Mouse (Mus musculus): ENCODE results near the gene Stk10. TPM values are rescaled to one million over a fixed set of nuclear protein-coding genes. Genes with fewer than 3 reads are reported as not detected.

Stk10 gene
- polyA plus RNA-seq, 1 experiment from 2014 or later = 1.7 TPM

DNA sequence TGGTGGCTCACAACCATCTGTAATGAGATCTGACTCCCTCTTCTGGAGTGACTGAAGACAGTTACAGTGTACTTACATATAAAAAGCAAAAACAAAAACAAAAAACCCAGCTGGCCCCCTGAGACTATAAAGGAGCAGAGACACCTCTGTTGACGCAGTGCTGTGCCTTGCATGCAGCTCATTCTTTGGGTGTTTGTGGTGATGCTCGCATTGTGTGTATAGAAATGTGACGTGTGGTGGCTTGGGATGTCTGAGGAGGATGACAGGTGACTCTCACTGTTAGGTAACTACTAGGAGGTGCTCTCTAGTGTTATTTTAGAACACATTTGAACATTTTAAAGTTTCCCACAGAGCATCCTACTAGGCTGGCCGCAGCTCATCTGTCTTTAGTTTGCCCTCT, 2.5 kb downstream of the Stk10 start:
- Histone ChIP-seq H3K27me3 (ENCODE audit: control insufficient read depth, insufficient read depth, low read depth, low read length) (peaks cover 3% of the 10 kb centered on the region; the same call in 1 of the 2 replicates), H3K9ac (ENCODE audit: low read depth, low read length) (no peak overlapping the region), H3K4me2 (ENCODE audit: low read length) (no peak overlapping the region), H3K27ac (ENCODE audit: low read length) (no peak overlapping the region), H3K36me3 (ENCODE audit: control insufficient read depth, insufficient read depth, low read length) (no peaks in the 10 kb centered on the region), H3K4me1 (ENCODE audit: control insufficient read depth, insufficient read depth, low read length) (peaks cover 12% of the 10 kb centered on the region), H3K9me3 (replicated peaks; ENCODE audit: control insufficient read depth, low read length, poor library complexity, severe bottlenecking) (no peaks in the 10 kb centered on the region), H3K4me3 (ENCODE audit: low read depth, low read length) (no peak overlapping the region)
- 95% methylated on average over 4 of the region's 4 CpGs for WGBS
- no peak for ATAC-seq

DNA sequence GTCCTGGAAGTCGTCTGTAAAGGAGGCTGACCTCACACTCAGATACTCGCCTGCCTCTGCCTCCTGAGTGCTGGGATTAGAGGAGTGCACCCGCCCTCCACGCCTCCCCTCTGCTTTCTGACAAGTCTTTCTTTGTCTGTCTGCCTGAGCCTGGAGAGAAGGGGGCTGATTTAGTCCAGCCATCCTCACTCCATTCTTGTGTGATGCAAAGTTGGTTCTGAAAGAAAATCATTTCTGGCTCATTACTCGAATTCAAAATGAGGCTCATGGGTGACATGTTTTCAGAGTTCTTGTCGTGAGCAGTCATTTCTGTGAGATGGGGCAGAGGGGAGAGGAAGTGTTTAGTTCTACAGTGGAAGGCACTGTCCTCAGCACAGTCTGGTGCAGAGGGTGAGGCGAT, 3.8 kb downstream of the Stk10 start:
- Histone ChIP-seq H3K36me3 (ENCODE audit: control insufficient read depth, insufficient read depth, low read length) (no peaks in the 10 kb centered on the region), H3K4me3 (ENCODE audit: low read depth, low read length) (no peak overlapping the region), H3K4me1 (ENCODE audit: control insufficient read depth, insufficient read depth, low read length) (peaks cover 12% of the 10 kb centered on the region), H3K4me2 (ENCODE audit: low read length) (no peak overlapping the region), H3K27ac (ENCODE audit: low read length) (no peak overlapping the region), H3K9me3 (replicated peaks; ENCODE audit: control insufficient read depth, low read length, poor library complexity, severe bottlenecking) (no peaks in the 10 kb centered on the region), H3K27me3 (ENCODE audit: control insufficient read depth, insufficient read depth, low read depth, low read length) (no peaks in the 10 kb centered on the region), H3K9ac (ENCODE audit: low read depth, low read length) (no peak overlapping the region)
- 22% methylated on average over 7 of the region's 7 CpGs for WGBS
- ATAC-seq = no peak

DNA sequence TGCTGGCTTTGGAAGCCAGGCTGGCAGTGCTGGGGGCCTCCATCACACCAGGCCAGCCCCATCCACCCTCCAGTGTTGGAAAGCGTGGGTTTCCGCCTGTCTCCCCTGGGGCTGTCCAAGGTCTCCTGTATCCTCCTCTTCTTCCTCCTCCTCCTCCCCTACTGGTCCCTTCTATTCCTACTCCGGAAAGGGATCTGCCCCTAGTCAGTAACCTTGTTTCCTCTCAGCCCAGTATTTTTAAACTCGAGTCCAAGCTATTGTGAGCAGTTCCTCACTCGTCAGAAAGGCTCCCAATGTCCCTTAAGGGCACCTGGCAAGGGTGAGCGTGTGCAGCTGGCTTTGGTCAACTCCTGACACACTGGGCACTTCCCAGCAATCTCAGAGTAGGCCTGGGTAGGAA, 5.3 kb downstream of the Stk10 start:
- Histone ChIP-seq H3K4me2 (ENCODE audit: low read length) (no peak overlapping the region), H3K36me3 (ENCODE audit: control insufficient read depth, insufficient read depth, low read length) (no peaks in the 10 kb centered on the region), H3K9ac (ENCODE audit: low read depth, low read length) (no peak overlapping the region), H3K4me1 (ENCODE audit: control insufficient read depth, insufficient read depth, low read length) (peaks cover 8% of the 10 kb centered on the region), H3K27ac (ENCODE audit: low read length) (no peak overlapping the region), H3K9me3 (replicated peaks; ENCODE audit: control insufficient read depth, low read length, poor library complexity, severe bottlenecking) (no peaks in the 10 kb centered on the region), H3K4me3 (ENCODE audit: low read depth, low read length) (no peak overlapping the region), H3K27me3 (ENCODE audit: control insufficient read depth, insufficient read depth, low read depth, low read length) (no peaks in the 10 kb centered on the region)
- WGBS = 80% methylated on average over 6 of the region's 6 CpGs
- no peak for ATAC-seq

DNA sequence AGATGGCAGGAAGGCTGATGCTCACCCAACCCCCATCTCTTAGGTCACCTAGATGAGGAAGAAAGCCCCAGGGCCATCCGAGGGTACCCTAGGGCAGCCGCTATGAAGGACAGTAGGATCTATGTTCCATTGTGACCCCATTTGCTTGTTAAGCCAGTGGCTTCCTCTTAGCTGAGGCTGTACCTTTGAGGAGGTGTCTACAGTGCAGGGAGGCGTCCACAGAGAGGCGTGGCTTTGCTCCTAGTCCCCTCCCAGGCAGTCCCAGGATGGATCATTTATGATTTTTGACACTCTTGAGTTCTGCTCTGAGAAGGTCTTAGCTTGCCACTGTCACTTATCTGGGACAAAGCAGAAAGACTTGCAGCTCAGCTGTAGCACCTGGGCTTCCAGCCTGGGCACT, 5.7 kb downstream of the Stk10 start:
- ATAC-seq = no peak
- H3K4me3 ChIP-seq (ENCODE audit: low read depth, low read length) = no peak overlapping the region
- H3K4me1 ChIP-seq (ENCODE audit: control insufficient read depth, insufficient read depth, low read length) = peaks cover 4% of the 10 kb centered on the region
- no peaks in the 10 kb centered on the region for H3K27me3 ChIP-seq (ENCODE audit: control insufficient read depth, insufficient read depth, low read depth, low read length)
- H3K27ac ChIP-seq (ENCODE audit: low read length) = no peak overlapping the region
- no peaks in the 10 kb centered on the region for H3K9me3 ChIP-seq (replicated peaks; ENCODE audit: control insufficient read depth, low read length, poor library complexity, severe bottlenecking)
- 89% methylated on average over 4 of the region's 4 CpGs for WGBS
- H3K4me2 ChIP-seq (ENCODE audit: low read length) = no peak overlapping the region
- H3K36me3 ChIP-seq (ENCODE audit: control insufficient read depth, insufficient read depth, low read length) = no peaks in the 10 kb centered on the region
- no peak overlapping the region for H3K9ac ChIP-seq (ENCODE audit: low read depth, low read length)

DNA sequence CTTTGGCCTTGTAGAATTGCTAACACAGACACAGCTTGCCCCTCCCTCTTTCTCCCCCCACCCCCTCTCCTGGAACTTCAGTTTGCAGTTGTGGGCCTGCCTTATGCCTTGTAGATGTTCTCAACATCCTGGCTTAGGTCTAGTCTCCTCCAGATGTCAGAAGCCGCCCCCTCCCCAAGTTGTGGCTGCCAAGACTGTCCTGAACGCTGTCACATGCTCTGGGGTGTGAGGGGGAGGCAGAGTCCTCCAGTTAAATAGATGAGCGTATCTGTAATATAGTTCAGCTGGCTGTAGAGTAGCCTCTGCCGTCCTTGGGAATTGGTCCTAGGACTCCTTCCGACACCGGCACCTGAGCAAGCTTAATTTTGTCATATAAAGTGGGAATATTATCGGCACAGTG, 6.6 kb downstream of the Stk10 start:
- 89% methylated on average over 7 of the region's 7 CpGs for WGBS
- H3K27ac ChIP-seq (ENCODE audit: low read length) = no peak overlapping the region
- no peak for ATAC-seq

DNA sequence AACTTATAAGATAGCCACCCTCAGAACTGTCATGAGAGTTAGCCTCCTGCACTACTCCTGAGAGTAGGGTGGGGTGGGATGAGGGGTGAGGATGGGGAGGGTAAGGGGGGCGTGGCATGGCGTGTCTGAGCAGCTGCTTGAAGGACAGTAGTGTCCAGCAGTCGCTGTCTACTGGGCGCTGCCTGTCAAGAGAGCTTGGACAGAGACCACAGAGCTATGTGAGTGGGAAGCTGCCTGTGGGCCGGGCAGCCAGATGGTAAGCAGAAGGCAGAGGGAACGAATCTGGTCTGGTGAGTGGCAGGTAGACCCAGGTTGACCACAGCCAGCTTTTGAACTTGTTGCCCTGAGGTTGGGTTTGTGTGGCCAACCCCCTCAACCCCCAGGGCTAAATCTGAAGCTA, 7.4 kb downstream of the Stk10 start:
- H3K4me2 ChIP-seq (ENCODE audit: low read length) = no peak overlapping the region
- no peak overlapping the region for H3K9ac ChIP-seq (ENCODE audit: low read depth, low read length)
- H3K36me3 ChIP-seq (ENCODE audit: control insufficient read depth, insufficient read depth, low read length) = no peaks in the 10 kb centered on the region
- H3K27ac ChIP-seq (ENCODE audit: low read length) = no peak overlapping the region
- H3K4me3 ChIP-seq (ENCODE audit: low read depth, low read length) = no peak overlapping the region
- 85% methylated on average over 6 of the region's 6 CpGs for WGBS
- ATAC-seq = no peak
- H3K9me3 ChIP-seq (replicated peaks; ENCODE audit: control insufficient read depth, low read length, poor library complexity, severe bottlenecking) = no peaks in the 10 kb centered on the region
- H3K27me3 ChIP-seq (ENCODE audit: control insufficient read depth, insufficient read depth, low read depth, low read length) = no peaks in the 10 kb centered on the region
- H3K4me1 ChIP-seq (ENCODE audit: control insufficient read depth, insufficient read depth, low read length) = peaks cover under 1% of the 10 kb centered on the region; the same call in 1 of the 2 replicates

More for the DNA sequence above, 6.6 kb downstream of the Stk10 start:
- no peak overlapping the region for H3K9ac ChIP-seq (ENCODE audit: low read depth, low read length)
- H3K9me3 ChIP-seq (replicated peaks; ENCODE audit: control insufficient read depth, low read length, poor library complexity, severe bottlenecking) = no peaks in the 10 kb centered on the region
- no peaks in the 10 kb centered on the region for H3K36me3 ChIP-seq (ENCODE audit: control insufficient read depth, insufficient read depth, low read length)
- no peak overlapping the region for H3K4me3 ChIP-seq (ENCODE audit: low read depth, low read length)
- H3K27me3 ChIP-seq (ENCODE audit: control insufficient read depth, insufficient read depth, low read depth, low read length) = no peaks in the 10 kb centered on the region
- H3K4me2 ChIP-seq (ENCODE audit: low read length) = no peak overlapping the region
- no peaks in the 10 kb centered on the region for H3K4me1 ChIP-seq (ENCODE audit: control insufficient read depth, insufficient read depth, low read length)

DNA sequence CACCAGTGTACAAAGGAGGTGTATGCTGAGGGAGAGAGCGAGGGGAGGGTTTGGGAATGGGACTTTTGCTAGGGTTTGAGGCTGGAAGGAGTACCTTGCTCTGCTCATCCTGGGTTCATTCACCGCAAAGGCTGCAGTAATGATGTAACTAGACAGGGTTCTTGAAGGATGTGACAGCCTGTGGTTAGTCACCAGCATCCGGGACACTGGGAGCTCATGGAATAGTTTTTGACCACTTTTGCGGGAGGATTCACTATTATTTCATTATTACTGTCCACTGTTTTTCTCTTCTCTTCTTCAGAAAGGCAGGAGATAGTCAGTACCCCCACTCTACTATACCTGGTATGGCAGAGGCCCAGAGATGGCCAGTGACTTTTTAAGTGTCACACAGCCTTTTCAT, 9.1 kb downstream of the Stk10 start:
- Histone ChIP-seq H3K9ac (ENCODE audit: low read depth, low read length) (no peak overlapping the region), H3K4me1 (ENCODE audit: control insufficient read depth, insufficient read depth, low read length) (peaks cover 2% of the 10 kb centered on the region; the same call in 1 of the 2 replicates), H3K9me3 (replicated peaks; ENCODE audit: control insufficient read depth, low read length, poor library complexity, severe bottlenecking) (no peaks in the 10 kb centered on the region), H3K27ac (ENCODE audit: low read length) (no peak overlapping the region), H3K27me3 (ENCODE audit: control insufficient read depth, insufficient read depth, low read depth, low read length) (no peaks in the 10 kb centered on the region), H3K36me3 (ENCODE audit: control insufficient read depth, insufficient read depth, low read length) (no peaks in the 10 kb centered on the region), H3K4me2 (ENCODE audit: low read length) (no peak overlapping the region), H3K4me3 (ENCODE audit: low read depth, low read length) (no peak overlapping the region)
- ATAC-seq = no peak
- WGBS = 96% methylated on average over 4 of the region's 4 CpGs

DNA sequence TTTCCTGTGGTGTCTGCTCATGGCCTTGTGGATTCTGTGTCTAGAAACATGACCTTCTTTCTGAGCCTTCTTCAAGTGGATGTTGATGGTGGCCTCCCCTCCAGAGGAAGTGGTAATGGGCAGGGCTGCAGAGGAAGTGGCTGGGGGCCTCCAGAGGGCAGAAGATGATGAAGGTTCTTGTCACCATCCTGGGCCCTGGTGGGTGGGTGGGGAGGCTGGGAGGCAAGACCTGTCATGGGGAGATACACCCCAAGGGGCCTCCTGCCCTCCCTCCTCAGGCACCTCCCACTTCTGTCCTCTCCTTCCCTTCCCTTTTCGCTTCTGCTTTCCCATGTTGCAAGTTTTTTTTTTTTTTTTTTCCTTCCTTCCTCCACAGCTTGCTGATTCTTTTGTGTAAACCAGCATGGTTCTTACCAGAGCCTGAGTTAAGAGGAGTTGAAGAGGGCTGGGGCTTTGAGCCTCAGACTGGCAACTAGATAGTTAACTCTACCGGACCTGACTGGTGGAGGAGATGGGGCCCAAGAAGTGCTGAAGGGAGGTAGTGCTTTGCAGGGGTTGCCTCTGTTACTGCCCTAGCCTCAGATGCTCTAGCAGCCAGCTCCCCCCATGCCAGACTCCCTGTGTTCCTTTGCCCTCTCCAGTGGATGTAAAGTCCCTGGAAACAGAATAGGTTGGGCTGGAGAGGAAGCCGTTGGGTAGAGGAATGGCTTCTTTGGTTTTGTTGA, 9.7 kb downstream of the Stk10 start:
- Histone ChIP-seq H3K27ac (ENCODE audit: low read length) (no peak overlapping the region), H3K4me2 (ENCODE audit: low read length) (no peak overlapping the region), H3K4me3 (ENCODE audit: low read depth, low read length) (no peak overlapping the region), H3K9me3 (replicated peaks; ENCODE audit: control insufficient read depth, low read length, poor library complexity, severe bottlenecking) (no peaks in the 10 kb centered on the region), H3K9ac (ENCODE audit: low read depth, low read length) (no peak overlapping the region), H3K4me1 (ENCODE audit: control insufficient read depth, insufficient read depth, low read length) (peaks cover 2% of the 10 kb centered on the region; the same call in 1 of the 2 replicates), H3K27me3 (ENCODE audit: control insufficient read depth, insufficient read depth, low read depth, low read length) (no peaks in the 10 kb centered on the region), H3K36me3 (ENCODE audit: control insufficient read depth, insufficient read depth, low read length) (no peaks in the 10 kb centered on the region)
- 37% methylated on average over 3 of the region's 3 CpGs for WGBS
- ATAC-seq = no peak

DNA sequence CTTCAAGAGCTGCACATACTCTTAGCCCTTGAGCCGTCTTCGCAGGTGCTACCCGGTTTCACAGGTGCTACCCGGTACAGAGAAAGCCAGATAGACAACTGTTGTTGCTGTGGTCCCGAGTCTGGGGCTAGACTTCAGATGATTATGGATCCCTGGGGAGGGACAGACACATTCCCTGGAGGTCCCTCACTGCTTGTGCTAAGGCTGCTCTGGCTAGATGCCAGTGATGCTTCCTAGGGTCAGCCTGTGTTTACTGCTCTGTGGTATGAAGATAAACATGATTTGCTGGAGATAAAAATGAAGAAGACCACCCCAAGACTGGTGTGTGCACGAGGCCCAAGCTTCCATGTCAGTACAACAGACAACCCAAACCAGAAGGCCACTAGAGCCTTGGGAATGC, 10.9 kb downstream of the Stk10 start:
- H3K4me2 ChIP-seq (ENCODE audit: low read length) = no peak overlapping the region
- H3K36me3 ChIP-seq (ENCODE audit: control insufficient read depth, insufficient read depth, low read length) = no peaks in the 10 kb centered on the region
- no peak for ATAC-seq
- H3K27me3 ChIP-seq (ENCODE audit: control insufficient read depth, insufficient read depth, low read depth, low read length) = no peaks in the 10 kb centered on the region
- no peaks in the 10 kb centered on the region for H3K9me3 ChIP-seq (replicated peaks; ENCODE audit: control insufficient read depth, low read length, poor library complexity, severe bottlenecking)
- 85% methylated on average over 6 of the region's 6 CpGs for WGBS
- H3K9ac ChIP-seq (ENCODE audit: low read depth, low read length) = no peak overlapping the region
- H3K27ac ChIP-seq (ENCODE audit: low read length) = no peak overlapping the region
- H3K4me3 ChIP-seq (ENCODE audit: low read depth, low read length) = no peak overlapping the region
- H3K4me1 ChIP-seq (ENCODE audit: control insufficient read depth, insufficient read depth, low read length) = peaks cover 2% of the 10 kb centered on the region; the same call in 1 of the 2 replicates

Data from midbrain, embryonic 16.5 days (tissue).